Mouse (Mus musculus) spleen, postnatal 36 days (tissue): ENCODE results near the gene 2410002F23Rik.
"Not testable (repeated sequence)": the region's sequence is repeated elsewhere in the genome, so short reads cannot be mapped to it uniquely, and the experiment has no call there.

Experiments
- DNase-seq, 2 experiments: peaks; one replicate each; pipeline ENCODE4 v3.0.0; 2022; ENCODE audit warnings: low spot score in 2 of 2, mixed read lengths in 1 of 2

The 2410002F23Rik gene

DNA sequence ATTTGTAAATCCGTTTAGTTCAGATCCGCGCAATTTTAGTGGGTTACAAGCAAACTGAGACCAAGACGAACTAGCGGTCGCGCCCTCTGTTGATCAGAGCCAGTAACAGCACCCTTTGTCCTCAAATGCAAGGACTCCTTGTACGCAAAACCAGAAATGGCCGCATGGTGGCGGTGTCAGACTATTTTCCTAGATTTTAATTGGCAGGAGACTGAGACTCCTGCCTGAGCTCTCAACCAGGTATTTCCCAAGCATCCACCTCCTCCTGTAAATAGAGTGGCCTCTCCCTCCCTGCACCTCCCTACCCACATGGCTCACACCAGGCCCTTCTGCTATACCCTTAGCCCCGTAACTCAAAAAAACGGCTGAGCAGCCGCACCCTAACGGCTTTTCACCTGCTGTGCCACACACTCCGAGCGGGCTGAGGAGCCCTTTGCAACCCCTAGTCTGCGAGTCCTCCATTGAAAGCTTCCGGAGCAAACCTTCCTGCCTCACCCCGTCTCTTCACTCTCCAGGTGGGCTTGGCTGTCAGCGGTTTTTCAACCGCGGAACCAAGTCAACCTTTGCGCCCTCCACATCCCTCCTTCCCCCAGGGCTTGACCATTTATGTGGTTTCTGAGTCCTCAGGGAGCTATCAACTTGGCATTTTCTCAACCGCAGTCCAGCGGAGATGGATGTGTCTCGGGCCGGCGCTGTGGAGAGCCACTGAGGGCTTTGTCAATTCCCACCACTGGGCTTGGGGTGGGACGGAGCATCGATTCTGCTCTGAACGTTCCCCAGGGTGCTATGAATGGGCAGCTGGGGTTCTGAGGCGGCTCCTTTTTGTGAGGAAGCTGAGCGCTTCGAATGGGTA is 16.5 kb downstream of the 2410002F23Rik start:
- peak; percentile 84 to 90 for DNase-seq

DNA sequence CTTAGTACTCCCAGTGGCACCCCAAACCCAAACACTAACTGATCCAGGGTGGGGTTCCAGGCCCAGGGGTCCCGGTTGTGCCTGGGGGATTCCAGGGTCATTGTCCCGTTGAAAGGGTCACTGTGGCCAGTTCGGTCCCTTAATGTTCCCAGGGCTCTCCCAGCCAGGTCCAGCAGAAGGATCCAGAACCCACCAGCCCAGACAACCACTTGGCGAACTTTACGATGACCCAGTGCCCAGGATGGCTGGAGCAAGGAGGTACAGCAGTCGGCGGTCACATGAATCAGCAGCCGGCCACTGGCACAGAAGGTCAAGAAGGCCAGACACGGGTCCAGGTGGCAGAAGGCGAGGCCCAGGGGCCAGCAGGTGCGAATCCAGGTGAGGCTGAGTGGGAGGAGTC is 21.6 kb downstream of the 2410002F23Rik start:
- DNase-seq = no peak

DNA sequence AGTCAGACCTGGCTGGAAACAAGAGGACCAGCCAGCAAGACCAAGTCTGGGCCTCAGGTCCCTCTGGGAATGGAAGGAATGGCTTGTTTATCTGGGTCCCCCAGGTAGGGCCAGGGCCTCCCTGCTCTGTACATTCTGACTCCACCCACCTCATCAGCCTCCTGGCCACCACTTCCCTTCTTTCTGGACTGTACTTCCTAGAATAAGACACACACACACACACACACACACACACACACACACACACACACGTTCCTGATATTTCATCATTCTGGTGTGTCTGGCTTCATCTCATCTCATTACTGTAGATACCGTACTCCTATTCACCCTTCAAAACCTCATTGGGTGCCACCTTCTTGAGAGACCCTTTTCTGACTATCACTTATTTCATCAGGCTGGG is 22.9 kb downstream of the 2410002F23Rik start:
- DNase-seq = no peak

DNA sequence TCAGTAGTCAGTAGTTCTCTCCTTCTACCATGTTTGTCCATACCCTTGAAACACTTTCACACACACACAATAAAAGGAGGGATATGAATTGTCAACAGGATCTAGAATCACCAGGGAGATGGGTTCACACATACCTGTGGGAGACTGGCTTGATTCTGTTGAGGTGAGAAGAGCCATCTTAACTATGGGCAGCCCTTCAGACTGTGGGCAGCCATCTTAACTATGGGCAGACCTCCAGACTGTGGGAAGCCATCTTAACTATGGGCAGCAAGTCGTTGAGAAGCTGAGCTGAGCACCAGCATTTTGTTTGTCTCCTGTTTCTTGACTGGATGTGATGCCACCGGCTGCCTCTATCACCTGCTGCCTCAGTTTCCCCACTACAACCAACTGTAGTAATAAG is 24.8 kb downstream of the 2410002F23Rik start:
- DNase-seq = no peak

DNA sequence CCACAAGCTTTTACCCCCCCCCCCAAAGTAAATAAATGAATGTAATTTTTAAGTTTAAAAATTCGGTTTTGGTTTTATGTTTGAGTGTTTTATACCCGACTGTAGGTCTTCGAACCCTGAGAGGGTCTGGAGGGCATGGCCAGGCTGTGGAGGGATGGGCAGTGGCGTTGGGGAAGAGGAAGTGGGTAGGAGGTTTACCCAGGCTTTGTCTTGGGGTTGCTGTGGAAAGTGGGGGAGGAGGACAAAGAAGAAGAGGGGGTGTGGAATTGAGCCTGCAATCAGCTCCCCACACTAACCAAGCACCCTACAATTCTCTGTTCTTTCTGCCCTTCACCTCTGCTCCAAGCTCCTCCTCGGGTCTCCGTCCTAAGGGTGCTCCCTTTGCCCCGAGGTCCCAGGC is 26.0 kb downstream of the 2410002F23Rik start:
- DNase-seq = no peak

DNA sequence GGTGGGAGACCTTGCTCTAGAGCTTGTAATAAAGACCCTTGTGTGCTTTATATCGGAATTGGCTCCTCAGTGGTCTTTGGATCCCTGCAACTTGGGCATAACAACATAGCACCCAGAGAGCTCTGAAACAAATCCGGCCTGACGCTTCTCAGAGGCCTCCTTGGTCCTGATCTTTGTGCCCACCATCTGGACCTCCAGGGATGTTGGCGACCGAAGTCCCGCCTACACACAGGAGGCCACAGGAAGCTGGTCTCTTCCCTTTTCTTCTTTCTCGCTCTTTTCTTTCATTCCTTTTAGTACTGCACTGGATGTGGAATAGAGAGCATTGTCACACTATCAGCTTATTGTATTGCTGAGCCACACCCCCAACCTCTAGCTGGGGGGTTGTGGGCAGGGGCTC is 26.9 kb downstream of the 2410002F23Rik start:
- no peak for DNase-seq

DNA sequence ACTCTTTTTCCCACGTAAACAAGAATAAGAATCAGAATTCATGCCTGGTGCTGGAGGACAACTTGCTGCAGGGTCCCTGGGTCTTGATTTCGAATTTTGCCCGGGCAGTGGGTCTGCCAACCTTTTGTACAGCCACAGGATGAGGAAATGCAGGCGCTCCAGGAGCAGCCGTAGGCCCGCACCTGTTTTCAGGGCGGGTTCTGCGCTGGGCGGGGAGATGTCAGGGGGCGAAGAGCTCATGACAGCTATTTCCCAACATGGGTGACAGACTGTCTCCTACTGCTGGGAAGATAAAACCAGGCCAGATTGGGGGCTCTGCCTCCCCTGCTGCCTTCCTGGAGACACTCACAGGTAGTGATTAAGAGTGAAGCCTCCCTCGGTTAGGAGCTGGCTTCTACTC is 27.6 kb downstream of the 2410002F23Rik start:
- no peak for DNase-seq

DNA sequence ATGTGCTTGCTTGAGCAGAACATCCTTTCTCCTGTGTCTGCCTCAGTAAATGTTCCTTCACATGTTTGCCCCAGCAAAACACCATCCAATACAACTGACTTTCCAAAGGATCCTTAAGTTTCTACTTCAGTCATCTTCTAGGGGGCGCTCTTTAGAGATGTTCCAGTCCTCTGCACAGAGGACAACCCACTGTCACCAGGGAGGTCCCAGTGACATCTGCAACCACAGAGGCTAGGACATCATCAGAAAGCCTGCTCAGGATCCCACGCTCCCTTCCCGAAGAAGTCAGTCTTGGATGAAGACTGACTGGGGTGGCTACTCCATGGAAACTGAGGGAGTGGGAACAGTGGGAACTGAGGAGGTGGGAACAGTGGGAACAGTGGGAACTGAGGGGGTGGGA is 29.0 kb downstream of the 2410002F23Rik start:
- no peak for DNase-seq

DNA sequence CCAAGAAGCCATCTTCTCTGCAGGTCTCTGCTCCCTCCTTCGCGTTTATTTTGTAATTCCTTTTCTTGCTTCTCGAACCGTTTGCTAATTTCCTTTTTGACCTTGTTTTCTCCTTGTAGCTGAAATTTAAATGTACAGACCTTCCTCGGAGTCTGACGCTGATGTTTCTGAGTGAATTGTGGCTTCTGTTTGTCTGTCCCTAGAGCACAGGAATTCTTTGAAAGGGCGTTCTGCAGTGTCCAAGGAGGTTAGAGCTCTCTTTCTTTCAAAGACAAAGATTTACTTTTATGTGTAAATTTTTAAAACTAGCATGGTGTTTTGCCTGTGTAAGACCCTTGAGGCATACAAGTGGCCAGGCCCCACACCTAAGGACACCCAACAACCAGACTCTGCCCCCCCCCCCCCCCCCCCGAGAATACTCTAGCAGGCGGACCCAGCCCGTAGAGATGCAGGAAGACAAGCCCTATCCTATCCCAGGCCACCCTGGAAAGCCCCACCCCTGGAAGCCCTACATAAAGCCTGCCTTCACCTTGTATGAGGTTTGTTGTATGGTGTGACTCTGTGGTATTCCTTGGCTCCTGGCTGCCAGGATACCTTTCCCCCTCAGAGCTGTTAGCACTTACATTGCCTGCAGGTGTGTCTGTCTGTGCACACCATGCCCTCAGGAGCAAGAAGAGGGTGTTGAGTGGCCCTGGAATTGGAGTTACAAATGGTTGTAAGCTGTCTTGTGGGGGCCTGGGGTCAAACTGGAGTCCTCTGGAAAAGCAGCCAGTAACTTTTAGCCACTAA is 30.1 kb downstream of the 2410002F23Rik start:
- DNase-seq = no peak

DNA sequence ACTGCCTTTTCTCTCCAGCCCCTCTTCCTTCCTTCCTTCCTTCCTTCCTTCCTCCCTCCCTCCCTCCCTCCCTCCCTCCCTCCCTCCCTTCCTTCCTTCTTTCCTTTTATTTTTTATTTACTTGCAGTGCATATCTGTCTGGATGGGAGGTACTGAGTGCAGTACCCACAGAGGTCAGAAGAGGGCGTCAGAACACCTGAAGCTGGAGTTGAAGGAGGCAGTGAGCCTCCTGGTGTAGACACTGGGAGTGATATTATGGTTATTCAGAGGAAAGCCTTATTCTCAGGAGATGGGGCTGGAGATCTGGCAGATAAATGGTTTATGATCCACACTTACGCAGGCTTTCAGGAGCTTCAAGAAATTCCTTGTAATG is 30.7 kb downstream of the 2410002F23Rik start:
- DNase-seq = peak; percentile 27 to 35

DNA sequence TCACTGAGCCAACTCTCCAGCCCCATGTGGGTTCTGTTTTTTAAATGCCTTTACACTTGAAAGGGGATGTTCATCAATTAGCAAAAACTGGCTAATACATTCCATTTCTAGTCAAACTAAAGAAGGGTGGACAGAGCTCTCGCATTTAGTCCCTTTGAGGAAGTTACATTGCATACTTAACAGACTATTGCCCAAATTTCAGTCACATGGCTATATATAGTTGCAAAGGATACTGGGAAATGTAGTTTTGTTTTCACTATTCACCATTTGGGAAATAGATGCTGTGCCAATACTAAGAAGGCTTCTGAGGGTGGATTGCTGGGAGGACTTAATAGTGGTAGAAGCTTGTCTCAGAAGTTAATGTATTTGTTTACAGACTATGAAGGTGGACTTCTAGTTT is 34.4 kb downstream of the 2410002F23Rik start:
- no peak for DNase-seq

DNA sequence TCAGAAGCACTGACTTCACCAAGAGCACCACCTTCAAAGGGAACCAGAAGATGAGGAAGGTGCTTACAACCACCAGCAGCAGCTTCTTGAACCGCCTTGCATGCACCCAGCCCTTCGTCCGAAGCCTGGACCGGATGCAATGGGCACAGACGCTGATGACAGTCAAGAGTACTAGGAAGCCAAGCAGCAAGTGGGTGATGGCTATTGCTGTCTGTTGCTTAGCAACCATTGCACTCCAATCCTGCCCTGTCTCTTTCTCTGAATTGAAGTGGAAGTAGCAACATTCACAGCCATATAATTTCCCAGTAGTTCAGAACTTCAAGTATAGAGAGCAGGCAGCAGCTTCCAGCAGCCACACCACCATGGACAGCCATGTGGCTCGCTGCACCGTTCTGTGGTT is 35.1 kb downstream of the 2410002F23Rik start:
- DNase-seq = no peak

DNA sequence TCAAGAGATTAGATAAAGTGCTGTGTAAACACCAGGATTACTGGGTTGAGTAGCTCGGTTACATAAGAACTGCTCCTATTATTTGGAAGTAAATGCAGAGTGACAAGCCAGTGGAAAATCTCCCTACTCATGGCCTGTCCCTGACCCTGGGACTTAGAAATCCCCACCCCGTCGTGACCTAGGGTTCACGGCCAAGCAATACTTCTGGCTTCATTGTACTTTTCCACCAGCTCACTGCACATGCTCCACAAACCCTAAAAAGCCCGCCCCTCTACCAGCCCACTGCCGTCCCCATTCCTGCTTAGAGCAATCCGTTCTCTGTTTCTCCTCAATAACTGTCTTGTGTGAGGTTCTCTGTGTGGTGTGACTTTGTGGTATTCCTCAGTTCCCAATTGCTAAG is 41.2 kb downstream of the 2410002F23Rik start:
- DNase-seq = no peak

DNA sequence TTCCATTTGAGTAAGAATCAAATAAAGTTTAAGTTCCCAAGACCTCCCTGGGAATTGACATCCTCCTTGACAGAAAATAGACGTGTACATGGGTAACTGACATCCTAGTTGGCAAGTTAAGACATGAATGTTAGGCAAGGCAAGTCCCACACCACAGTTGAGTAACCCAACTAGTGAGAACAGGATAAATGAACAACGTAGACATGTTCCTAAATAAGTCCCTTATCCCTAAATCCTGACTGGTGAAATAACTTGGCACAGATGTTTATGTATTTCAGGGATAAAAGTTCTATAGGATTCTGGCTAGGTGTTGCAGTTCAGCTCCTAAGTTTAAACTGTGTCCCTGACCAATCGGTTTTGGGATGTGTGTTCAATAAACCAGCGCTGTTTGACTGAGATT is 44.5 kb downstream of the 2410002F23Rik start:
- no peak for DNase-seq

DNA sequence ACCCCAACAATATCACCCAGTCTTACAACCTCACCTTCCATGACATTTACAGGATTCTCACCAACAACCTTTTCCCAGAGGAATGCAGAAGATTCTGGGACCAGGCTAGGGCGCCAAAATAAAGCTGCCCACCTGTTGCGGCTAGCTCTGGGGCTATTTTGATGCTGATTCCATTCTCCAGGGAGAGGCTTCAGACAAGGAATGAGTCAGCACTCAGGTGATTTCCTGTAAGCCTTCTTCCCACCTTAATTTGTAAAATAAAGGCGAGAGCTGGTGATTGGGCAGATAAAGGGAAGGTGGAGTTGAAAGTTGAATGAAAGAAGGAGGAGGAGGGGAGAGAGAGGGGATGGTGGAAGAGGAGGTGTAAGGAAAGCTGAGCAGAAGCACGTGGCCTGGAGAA is 44.9 kb downstream of the 2410002F23Rik start:
- DNase-seq = no peak

DNA sequence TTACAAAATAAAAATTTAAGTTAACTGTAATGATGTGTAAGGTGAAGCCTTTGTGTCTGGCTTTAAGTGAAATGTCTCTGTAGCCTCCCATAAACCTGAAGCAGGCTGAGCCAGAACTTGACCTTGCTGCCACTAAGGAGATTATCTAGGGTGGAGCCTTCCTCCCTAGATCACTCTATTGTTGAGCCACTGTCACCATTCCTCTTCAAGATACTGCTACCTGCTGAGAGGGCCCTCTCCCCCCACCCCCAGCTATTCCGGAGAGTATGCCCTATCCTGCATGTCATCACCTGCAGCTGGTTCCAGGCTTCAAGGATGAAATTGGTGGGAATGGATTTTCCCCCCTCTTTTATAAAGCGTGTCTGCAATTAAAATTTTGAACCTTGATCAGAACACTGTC is 51.0 kb downstream of the 2410002F23Rik start:
- DNase-seq = not testable (repeated sequence)
